Mouse (Mus musculus) forebrain, embryonic 12.5 days (tissue): ENCODE results near the gene Prl3d3. TPM values are rescaled to one million over a fixed set of nuclear protein-coding genes. Genes with fewer than 3 reads are reported as not detected.
"Not testable (repeated sequence)": the region's sequence is repeated elsewhere in the genome, so short reads cannot be mapped to it uniquely, and the experiment has no call there.

Source experiments
- ATAC-seq: fragments of 200-750 bp; cut with Nextera tagmentation; 2 replicates; pipeline ENCODE4 v1.8.0; 2017; ENCODE audit warnings: moderate TSS enrichment; ENCODE audit not compliant: low FRiP score
- H3K27ac ChIP-seq: fragments of 300-500 bp; sonication (generic); 2 replicates; pipeline ENCODE4 v1.5.1; 2016; ENCODE audit warnings: mild to moderate bottlenecking
- H3K27me3 ChIP-seq: fragments of 300-500 bp; sonication (generic); 2 replicates; pipeline ENCODE4 v1.6.1; 2016; ENCODE audit warnings: mild to moderate bottlenecking
- H3K36me3 ChIP-seq: fragments of 300-500 bp; sonication (generic); replicated peaks from 2 replicates; pipeline ENCODE4 v1.6.1; 2016; ENCODE audit warnings: mild to moderate bottlenecking
- H3K4me1 ChIP-seq: fragments of 300-500 bp; sonication (generic); 2 replicates; pipeline ENCODE4 v1.6.1; 2016
- H3K4me2 ChIP-seq: fragments of 300-500 bp; sonication (generic); 2 replicates; pipeline ENCODE4 v1.6.1; 2016; ENCODE audit warnings: mild to moderate bottlenecking, moderate library complexity
- H3K4me3 ChIP-seq: fragments of 300-500 bp; sonication (generic); replicated peaks from 2 replicates; pipeline ENCODE4 v1.5.1; 2016; ENCODE audit warnings: mild to moderate bottlenecking
- H3K9ac ChIP-seq: fragments of 300-500 bp; sonication (generic); 2 replicates; pipeline ENCODE4 v1.6.1; 2016; ENCODE audit warnings: mild to moderate bottlenecking
- H3K9me3 ChIP-seq: fragments of 300-500 bp; sonication (generic); 2 replicates; pipeline ENCODE4 v1.6.1; 2016
- WGBS: fragments of 180-500 bp; shearing (Covaris S2); methylation state at CpG from one replicate; pipeline ENCODE4 v1.1.7; 2016; 5-methylcytosine and 5-hydroxymethylcytosine counted together
- polyA plus RNA-seq: library from polyadenylated mRNA; unstranded; fragments of >200 nt; fragmentation: Nextera tagmentation; extraction: Ambion mirVana; gene quantifications from 2 replicates; pipeline ENCODE4 v1.2.1, GENCODE M21; 2016

Gene Prl3d3
- polyA plus RNA-seq: not detected in 2 replicates

DNA sequence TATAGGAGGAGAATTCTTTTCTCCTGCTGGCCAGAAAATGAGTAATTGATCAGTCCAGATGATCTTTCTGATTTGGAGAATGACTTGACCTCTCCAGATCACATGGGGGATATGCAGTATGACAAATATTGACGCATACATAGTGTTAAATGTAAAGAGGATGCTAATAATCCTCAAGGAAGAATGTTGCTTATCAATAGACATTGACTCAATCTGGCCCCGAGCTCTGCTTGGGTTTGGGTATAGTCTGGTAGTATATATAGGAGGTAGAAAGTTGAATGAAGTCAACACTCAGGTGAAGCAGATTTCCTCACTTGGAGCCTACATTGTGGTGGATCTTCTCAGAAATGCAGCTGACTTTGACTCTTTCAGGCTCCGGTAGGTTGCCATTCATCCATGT, at the start of gene Prl3d3:
Gene Prl3d3 (plus strand): TSS at position 301 of the 400 bp plus-strand sequence.
- not testable (repeated sequence) for H3K27me3 ChIP-seq, H3K36me3 ChIP-seq, H3K9me3 ChIP-seq

DNA sequence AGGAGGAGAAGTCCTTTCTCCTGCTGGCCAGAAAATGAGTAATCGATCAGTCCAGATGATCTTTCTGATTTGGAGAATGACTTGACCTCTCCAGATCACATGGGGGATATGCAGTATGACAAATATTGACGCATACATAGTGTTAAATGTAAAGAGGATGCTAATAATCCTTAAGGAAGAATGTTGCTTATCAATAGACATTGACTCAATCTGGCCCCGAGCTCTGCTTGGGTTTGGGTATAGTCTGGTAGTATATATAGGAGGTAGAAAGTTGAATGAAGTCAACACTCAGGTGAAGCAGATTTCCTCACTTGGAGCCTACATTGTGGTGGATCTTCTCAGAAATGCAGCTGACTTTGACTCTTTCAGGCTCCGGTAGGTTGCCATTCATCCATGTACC, 35.2 kb upstream of the Prl3d3 start, which contains the start of gene Prl3d2:
Gene Prl3d2 (plus strand): TSS at position 301 of the 400 bp plus-strand sequence.
- H3K27ac ChIP-seq, ATAC-seq, H3K36me3 ChIP-seq, H3K9me3 ChIP-seq, H3K4me3 ChIP-seq, H3K4me2 ChIP-seq, H3K27me3 ChIP-seq, H3K9ac ChIP-seq, H3K4me1 ChIP-seq: not testable (repeated sequence)
- 92% methylated on average over 4 of the region's 4 CpGs for WGBS

More for the DNA sequence above, at the start of gene Prl3d3:
- not testable (repeated sequence) for ATAC-seq, H3K4me2 ChIP-seq, H3K4me3 ChIP-seq, H3K4me1 ChIP-seq, H3K9ac ChIP-seq, H3K27ac ChIP-seq
- 91% methylated on average over 3 of the region's 3 CpGs for WGBS

DNA sequence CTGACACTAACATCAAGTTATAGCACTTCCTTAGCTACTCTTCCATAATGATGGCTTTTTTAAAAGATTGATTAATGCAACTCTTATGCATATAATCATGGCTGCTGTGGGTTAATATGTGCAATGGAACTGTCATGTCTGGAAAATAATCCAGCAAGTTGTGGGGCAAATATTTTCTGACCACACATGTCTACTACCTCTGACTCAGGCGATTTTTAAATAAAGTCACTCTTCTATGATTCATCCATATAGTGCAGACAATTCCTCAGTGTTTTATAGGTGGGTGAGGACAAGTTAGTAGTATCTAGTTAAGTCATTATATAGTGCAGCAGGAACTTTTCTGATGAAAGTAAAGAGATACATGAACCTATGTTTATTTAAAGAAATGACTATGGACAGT, 8.3 kb upstream of the Prl3d3 start:
- WGBS: 68% methylated on average over 1 of the region's 1 CpGs
- ATAC-seq: no peak
- Histone ChIP-seq H3K9ac (no peak overlapping the region), H3K36me3 (no peaks in the 10 kb centered on the region), H3K4me3 (no peak overlapping the region), H3K27me3 (no peaks in the 10 kb centered on the region), H3K4me1 (no peaks in the 10 kb centered on the region), H3K4me2 (no peak overlapping the region), H3K9me3 (no peaks in the 10 kb centered on the region), H3K27ac (no peak overlapping the region)

DNA sequence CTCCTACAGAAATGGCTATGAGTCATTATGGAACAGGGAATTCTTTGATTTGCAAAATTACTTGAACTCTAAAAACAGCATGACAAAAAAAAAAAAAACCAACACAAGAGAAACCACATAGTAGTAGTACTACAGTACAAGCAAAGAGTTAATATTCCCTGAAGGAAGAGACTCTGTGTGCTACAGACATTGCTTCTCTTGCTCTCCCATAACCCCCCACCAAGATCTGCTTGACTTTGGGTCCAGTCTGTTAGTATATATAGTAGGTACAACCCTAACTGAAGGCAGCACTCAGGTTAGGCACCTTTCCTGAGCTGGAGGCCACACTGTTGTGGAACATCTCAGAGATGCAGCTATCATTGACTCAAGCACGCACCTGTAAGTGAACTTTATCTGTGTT, 39.8 kb downstream of the Prl3d3 start, which contains the start of gene Prl3c1:
Gene Prl3c1 (plus strand): TSS at position 301 of the 400 bp plus-strand sequence.
- H3K4me3 ChIP-seq: no peak within 1 kb of the TSS
- no peaks in the 10 kb centered on the region for H3K9me3 ChIP-seq
- no peaks in the 10 kb centered on the region for H3K27me3 ChIP-seq
- no peak for ATAC-seq
- no peak within 1 kb of the TSS for H3K9ac ChIP-seq
- no peak within 1 kb of the TSS for H3K4me2 ChIP-seq
- WGBS: 98% methylated on average over 1 of the region's 1 CpGs
- no peaks in the 10 kb centered on the region for H3K36me3 ChIP-seq
- H3K27ac ChIP-seq: no peak within 1 kb of the TSS
- H3K4me1 ChIP-seq: no peaks in the 10 kb centered on the region

Other genes with a start within 250 kb of the Prl3d3 start
- not detected in 2 replicates for gene Prl, start 99.2 kb upstream of the Prl3d3 start, polyA plus RNA-seq
- not detected in 2 replicates for gene Prl3d1, start 62.6 kb upstream of the Prl3d3 start, polyA plus RNA-seq
- not detected in 2 replicates for gene Prl3d2, start 35.1 kb upstream of the Prl3d3 start, polyA plus RNA-seq
- gene Prl3c1, start 39.9 kb downstream of the Prl3d3 start, polyA plus RNA-seq: not detected in 2 replicates
- gene Prl3b1, start 85.1 kb downstream of the Prl3d3 start, polyA plus RNA-seq: 0.29 TPM in 1 of 2 replicates, not detected in the other
- not detected in 2 replicates for gene Prl3a1, start 102.6 kb downstream of the Prl3d3 start, polyA plus RNA-seq
- gene Prl6a1, start 155.8 kb downstream of the Prl3d3 start, polyA plus RNA-seq: not detected in 2 replicates
- 0.22 TPM in 1 of 2 replicates, not detected in the other for gene Prl8a2, start 188.9 kb downstream of the Prl3d3 start, polyA plus RNA-seq
- gene Prl2b1, start 234.1 kb downstream of the Prl3d3 start, polyA plus RNA-seq: not detected in 2 replicates